Mouse (Mus musculus) right cerebral cortex, postnatal 25 days (tissue): ENCODE measurements around the gene Abca5.

Source experiments
- DNase-seq: peaks from one replicate; pipeline ENCODE4 v3.0.0; 2022

The Abca5 gene

GRCm38 (mm10) chr11:110297917-110298533 is 39.5 kb downstream of the Abca5 start:
- no peak for DNase-seq

- no peak for DNase-seq
These were observed 46.9 kb downstream of the Abca5 start for GRCm38 (mm10) chr11:110290586-110290985.

- no peak for DNase-seq
These were observed 49.1 kb downstream of the Abca5 start for GRCm38 (mm10) chr11:110288423-110288822.

- DNase-seq = no peak
These were observed 49.8 kb downstream of the Abca5 start for GRCm38 (mm10) chr11:110287694-110288093.

GRCm38 (mm10) chr11:110286331-110286730 is 51.2 kb downstream of the Abca5 start:
- no peak for DNase-seq

GRCm38 (mm10) chr11:110284849-110285248 is 52.7 kb downstream of the Abca5 start:
- DNase-seq = no peak

- no peak for DNase-seq
These were observed 53.2 kb downstream of the Abca5 start for GRCm38 (mm10) chr11:110284185-110284787.

GRCm38 (mm10) chr11:110274794-110275193 is 62.7 kb downstream of the Abca5 start:
- no peak for DNase-seq

- DNase-seq = peak; percentile 26
These were observed 65.8 kb downstream of the Abca5 start for GRCm38 (mm10) chr11:110271745-110272144.

GRCm38 (mm10) chr11:110268244-110268844 is 69.2 kb downstream of the Abca5 start:
- DNase-seq = peak; percentile 72

- DNase-seq = no peak
These were observed 70.3 kb downstream of the Abca5 start for GRCm38 (mm10) chr11:110267232-110267631.

GRCm38 (mm10) chr11:110266757-110267156 is 70.8 kb downstream of the Abca5 start:
- DNase-seq = no peak

GRCm38 (mm10) chr11:110261867-110262266 is 75.6 kb downstream of the Abca5 start:
- no peak for DNase-seq

GRCm38 (mm10) chr11:110257911-110258310 is 79.6 kb downstream of the Abca5 start:
- DNase-seq = no peak

- no peak for DNase-seq
These were observed 80.5 kb downstream of the Abca5 start for GRCm38 (mm10) chr11:110257061-110257460.

GRCm38 (mm10) chr11:110252256-110252655 is 85.3 kb downstream of the Abca5 start:
- DNase-seq = no peak

GRCm38 (mm10) chr11:110251534-110251933 is 86.0 kb downstream of the Abca5 start, which contains the start of gene Abca6:
Abca6 (minus strand) TSS chr11:110251776.
- DNase-seq = no peak

GRCm38 (mm10) chr11:110244730-110245129 is 92.8 kb downstream of the Abca5 start:
- DNase-seq = no peak

- no peak for DNase-seq
These were observed 100.0 kb downstream of the Abca5 start for GRCm38 (mm10) chr11:110237466-110237865.

- DNase-seq = no peak
These were observed 104.5 kb downstream of the Abca5 start for GRCm38 (mm10) chr11:110232975-110233374.
